8 mouse cellular contexts compared by ENCODE assay signal in genomic region chr17:22361101-22361781, GRCm38 (mm10). TPM values are rescaled to one million over a fixed set of nuclear protein-coding genes. Genes with fewer than 3 reads are reported as not detected.
A peak's percentile ranks its signal among the peaks of the same experiment; 100 is the strongest.
DNase-seq lines count a peak whose midpoint lies in the region; ATAC-seq and TF ChIP-seq lines count a peak whose summit lies in the region.
"Not testable (repeated sequence)": the region's sequence is repeated elsewhere in the genome, so short reads cannot be mapped to it uniquely, and the experiment has no call there.

Gene Zfp944, minus strand, starts transcription at chr17:22361400.
Gene Zfp758, plus strand, starts transcription at chr17:22361453.

- WGBS in bone marrow, adult 2 months: under 1% methylated on average over 29 of the region's 43 CpGs
- WGBS in heart, embryonic 10.5 days: 0% methylated on average over 29 of the region's 43 CpGs
- 0% methylated on average over 26 of the region's 43 CpGs for whole genome bisulfite sequencing in limb, embryonic 14.5 days
- under 1% methylated on average over 34 of the region's 43 CpGs for WGBS in midbrain, embryonic 15.5 days
- 0% methylated on average over 31 of the region's 43 CpGs for WGBS in spleen, adult 2 months

- H3K9me3 ChIP-seq in heart, embryonic 10.5 days; limb, embryonic 14.5 days (ENCODE audit: control insufficient read depth, low read length); midbrain, embryonic 15.5 days: not testable (repeated sequence)

- not testable (repeated sequence) for H3K4me1 ChIP-seq in bone marrow, adult 2 months (ENCODE audit: control insufficient read depth, insufficient read depth, low read length); embryonic fibroblast, embryonic 13.5 days (ENCODE audit: control insufficient read depth, insufficient read depth, low read length); limb, embryonic 14.5 days (ENCODE audit: control insufficient read depth, insufficient read depth, low read length); spleen, adult 2 months (ENCODE audit: control insufficient read depth, insufficient read depth, insufficient read length)
- H3K4me1 ChIP-seq in heart, embryonic 10.5 days: peaks cover 14% of the 10 kb centered on the region; the same call in 1 of the 2 replicates
- H3K4me1 ChIP-seq in midbrain, embryonic 15.5 days: peaks cover 17% of the 10 kb centered on the region

- not testable (repeated sequence) for H3K27me3 ChIP-seq in heart, embryonic 10.5 days (ENCODE audit: insufficient read depth, poor library complexity, severe bottlenecking); limb, embryonic 14.5 days (ENCODE audit: control insufficient read depth, insufficient read depth, low read length); midbrain, embryonic 15.5 days (replicated peaks); spleen, adult 2 months (ENCODE audit: control insufficient read depth, insufficient read depth, low read length)

- H3K4me2 ChIP-seq in limb, embryonic 14.5 days (replicated peaks; ENCODE audit: low read depth, low read length, severe bottlenecking): peak within 1 kb of the TSS; percentile 51
- peak within 1 kb of the TSS; percentile 65 for H3K4me2 ChIP-seq in midbrain, embryonic 15.5 days

- DNase-seq in A20 (ENCODE audit: low read depth, low spot score): peak; percentile 83
- peak; percentile 80 for DNase-seq in heart, embryonic 10.5 days (ENCODE audit: low spot score)
- peak; percentile 66 for DNase-seq in kidney, adult 9 months
- DNase-seq in limb, embryonic 14.5 days (ENCODE audit: low spot score): peak; percentile 16
- DNase-seq in spleen, adult 2 months (ENCODE audit: low read depth in 1 of 2, low spot score in 2 of 2): peak; percentile 14 to 32

- peak within 1 kb of the TSS; percentile 72 for H3K4me3 ChIP-seq in bone marrow, adult 2 months (replicated peaks; ENCODE audit: control insufficient read depth, low read depth, low read length)
- H3K4me3 ChIP-seq in embryonic fibroblast, embryonic 13.5 days (ENCODE audit: insufficient read depth, low read length): peak within 1 kb of the TSS; percentile 70
- H3K4me3 ChIP-seq in heart, embryonic 10.5 days: peak within 1 kb of the TSS; percentile 68
- H3K4me3 ChIP-seq in limb, embryonic 14.5 days (replicated peaks; ENCODE audit: low read length): peak within 1 kb of the TSS; percentile 51
- H3K4me3 ChIP-seq in midbrain, embryonic 15.5 days: peak within 1 kb of the TSS; percentile 62
- peak within 1 kb of the TSS; percentile 65 for H3K4me3 ChIP-seq in spleen, adult 2 months (ENCODE audit: extremely low read depth, insufficient read depth, insufficient read length)

- peak within 1 kb of the TSS; percentile 85 for H3K27ac ChIP-seq in bone marrow, adult 2 months (ENCODE audit: control insufficient read depth, insufficient read depth, low read depth, low read length, poor library complexity)
- H3K27ac ChIP-seq in embryonic fibroblast, embryonic 13.5 days (ENCODE audit: insufficient read depth, low read length): peak within 1 kb of the TSS; percentile 49
- peak within 1 kb of the TSS; percentile 88 for H3K27ac ChIP-seq in heart, embryonic 10.5 days
- peak within 1 kb of the TSS; percentile 79 for H3K27ac ChIP-seq in limb, embryonic 14.5 days (replicated peaks; ENCODE audit: low read depth, low read length)
- H3K27ac ChIP-seq in midbrain, embryonic 15.5 days: peak within 1 kb of the TSS; percentile 77
- peak within 1 kb of the TSS; percentile 71 for H3K27ac ChIP-seq in spleen, adult 2 months (ENCODE audit: insufficient read depth, low read length)

- not testable (repeated sequence) for TF ChIP-seq POLR2A in bone marrow, adult 2 months (IDR thresholded peaks at IDR 0.05; ENCODE audit: borderline replicate concordance, control insufficient read depth, low read depth, low read length); limb, embryonic 14.5 days (IDR thresholded peaks at IDR 0.05; ENCODE audit: borderline replicate concordance, extremely low read depth, insufficient read depth, insufficient read length); spleen, adult 2 months (IDR thresholded peaks at IDR 0.05; ENCODE audit: low read depth, low read length)
- peak; percentile 58; the same call in 1 of the 2 replicates for TF ChIP-seq POLR2A in embryonic fibroblast, embryonic 13.5 days (IDR thresholded peaks at IDR 0.05; ENCODE audit: low read depth, low read length)

- peak; percentile 98 for ATAC-seq in limb, embryonic 14.5 days (ENCODE audit: low FRiP score, low read depth)
- ATAC-seq in midbrain, embryonic 15.5 days (replicated peaks): peak; percentile 97

- not testable (repeated sequence) for TF ChIP-seq CTCF in bone marrow, adult 2 months (IDR thresholded peaks at IDR 0.05; ENCODE audit: control insufficient read depth, insufficient read depth, low read length); embryonic fibroblast, embryonic 13.5 days (IDR thresholded peaks at IDR 0.05; ENCODE audit: borderline replicate concordance, insufficient read depth, low read length); spleen, adult 2 months (IDR thresholded peaks at IDR 0.05; ENCODE audit: extremely low read depth, insufficient read depth, insufficient read length, insufficient replicate concordance)

- H3K36me3 ChIP-seq in heart, embryonic 10.5 days: peaks cover 20% of the 10 kb centered on the region
- peaks cover 15% of the 10 kb centered on the region for H3K36me3 ChIP-seq in limb, embryonic 14.5 days (ENCODE audit: control insufficient read depth, insufficient read depth, low read length)
- H3K36me3 ChIP-seq in midbrain, embryonic 15.5 days (replicated peaks); spleen, adult 2 months (ENCODE audit: control insufficient read depth, insufficient read depth, low read length): not testable (repeated sequence)

- H3K9ac ChIP-seq in limb, embryonic 14.5 days (ENCODE audit: low read depth, low read length, severe bottlenecking): peak within 1 kb of the TSS; percentile 72
- peak within 1 kb of the TSS; percentile 61 for H3K9ac ChIP-seq in midbrain, embryonic 15.5 days

RNA-seq across cellular contexts. Expression of gene Zfp944, which starts in this region (rescaled TPM):
- polyA plus RNA-seq in bone marrow, adult 2 months (2011; ENCODE audit: insufficient read depth, insufficient read length, low replicate concordance, missing spikeins): 3.9 and 12.1 TPM in 2 replicates
- 7.0 and 8.9 TPM in 2 replicates for polyA plus RNA-seq in embryonic fibroblast, embryonic 13.5 days (2011; ENCODE audit: insufficient read length, low read depth, missing spikeins)
- 8.8 and 10.2 TPM in 2 replicates for polyA plus RNA-seq in heart, embryonic 10.5 days (2016; fragmentation: Nextera tagmentation; extraction: Ambion mirVana)
- polyA plus RNA-seq in limb, embryonic 14.5 days (2012; rRNA removed): 6.5 and 9.6 TPM in 2 replicates
- 13.8 and 16.7 TPM in 2 replicates for polyA plus RNA-seq in limb, embryonic 14.5 days (2014; fragmentation: Nextera tagmentation; extraction: Ambion mirVana)
- 12.2 and 12.6 TPM in 2 replicates for polyA plus RNA-seq in midbrain, embryonic 15.5 days (2015; fragmentation: Nextera tagmentation; extraction: Ambion mirVana)
- polyA plus RNA-seq in spleen, adult 2 months (2012; rRNA removed): 1.7 and 2.4 TPM in 2 replicates

RNA-seq across cellular contexts. Expression of gene Zfp758, which starts in this region (rescaled TPM):
- polyA plus RNA-seq in bone marrow, adult 2 months (2011; ENCODE audit: insufficient read depth, insufficient read length, low replicate concordance, missing spikeins): 2.1 and 3.1 TPM in 2 replicates
- polyA plus RNA-seq in embryonic fibroblast, embryonic 13.5 days (2011; ENCODE audit: insufficient read length, low read depth, missing spikeins): 4.8 and 9.1 TPM in 2 replicates
- 5.8 and 6.6 TPM in 2 replicates for polyA plus RNA-seq in heart, embryonic 10.5 days (2016; fragmentation: Nextera tagmentation; extraction: Ambion mirVana)
- polyA plus RNA-seq in limb, embryonic 14.5 days (2012; rRNA removed): 2.4 and 4.2 TPM in 2 replicates
- polyA plus RNA-seq in limb, embryonic 14.5 days (2014; fragmentation: Nextera tagmentation; extraction: Ambion mirVana): 9.5 and 10.0 TPM in 2 replicates
- polyA plus RNA-seq in midbrain, embryonic 15.5 days (2015; fragmentation: Nextera tagmentation; extraction: Ambion mirVana): 9.7 and 10.9 TPM in 2 replicates
- polyA plus RNA-seq in spleen, adult 2 months (2012; rRNA removed): 0.59 and 0.63 TPM in 2 replicates

Comparison
In these comparisons a context has a peak if more than half of its experiments do, and no peak if none do; other contexts are left out.
1. Peak in every context shown above with its lines: DNase-seq, ATAC-seq, H3K4me3 ChIP-seq and H3K27ac ChIP-seq.
2. DNase-seq: peak in every context shown above with its lines; median percentile 83 in A20; 80 in heart, embryonic 10.5 days; 66 in kidney, adult 9 months; 23 in spleen, adult 2 months; 16 in limb, embryonic 14.5 days.